Mouse (Mus musculus): ENCODE measurements at regions not wholly inside any gene's neighbourhood (a gene's known extent, or its start where the extent isn't known, plus 50 kb on each side); places are given as distances from the start of the nearest gene placed in this dataset.

GRCm38 (mm10) chr16:74597735-74598340 lies 186.2 kb upstream of the Robo2 start:
- DNase-seq, result peak; percentile 77 to 82

- no peak for DNase-seq
Measured at GRCm38 (mm10) chr16:74591896-74592295, 180.3 kb upstream of the Robo2 start.

- DNase-seq, result no peak
Measured at GRCm38 (mm10) chr16:74582645-74583423, 171.2 kb upstream of the Robo2 start.

GRCm38 (mm10) chr16:74548374-74548773 lies 136.7 kb upstream of the Robo2 start:
- DNase-seq, result no peak

GRCm38 (mm10) chr16:74530531-74530930 lies 118.9 kb upstream of the Robo2 start:
- DNase-seq, result no peak

- DNase-seq, result no peak
Measured at GRCm38 (mm10) chr16:74528245-74528644, 116.6 kb upstream of the Robo2 start.

- no peak for DNase-seq
Measured at GRCm38 (mm10) chr16:74526521-74526920, 114.9 kb upstream of the Robo2 start.

- DNase-seq, result no peak
Measured at GRCm38 (mm10) chr16:74520501-74520900, 108.9 kb upstream of the Robo2 start.

GRCm38 (mm10) chr16:74517888-74518287 lies 106.3 kb upstream of the Robo2 start:
- no peak for DNase-seq

GRCm38 (mm10) chr16:74517374-74517773 lies 105.7 kb upstream of the Robo2 start:
- no peak for DNase-seq

- no peak for DNase-seq
Measured at GRCm38 (mm10) chr16:74514481-74514880, 102.9 kb upstream of the Robo2 start.

- no peak for DNase-seq
Measured at GRCm38 (mm10) chr16:74510383-74510782, 98.8 kb upstream of the Robo2 start.

- DNase-seq, result no peak
Measured at GRCm38 (mm10) chr16:74509489-74509888, 97.9 kb upstream of the Robo2 start.

GRCm38 (mm10) chr16:74506719-74507118 lies 95.1 kb upstream of the Robo2 start:
- DNase-seq, result no peak

- DNase-seq, result no peak
Measured at GRCm38 (mm10) chr16:74506173-74506709, 94.6 kb upstream of the Robo2 start.

GRCm38 (mm10) chr16:74504426-74504825 lies 92.8 kb upstream of the Robo2 start:
- DNase-seq, result no peak

GRCm38 (mm10) chr16:74500687-74501086 lies 89.1 kb upstream of the Robo2 start:
- no peak for DNase-seq

- DNase-seq, result no peak
Measured at GRCm38 (mm10) chr16:74467745-74468420, 56.3 kb upstream of the Robo2 start.

- DNase-seq, result peak in 1 of 2 experiments; percentile 15
Measured at GRCm38 (mm10) chr16:74467159-74467558, 55.5 kb upstream of the Robo2 start.

GRCm38 (mm10) chr16:74464835-74465234 lies 53.2 kb upstream of the Robo2 start:
- no peak for DNase-seq

GRCm38 (mm10) chr16:74464290-74464689 lies 52.7 kb upstream of the Robo2 start:
- peak; percentile 3 to 12 for DNase-seq

- no peak for DNase-seq
Measured at GRCm38 (mm10) chr16:74462436-74462835, 50.8 kb upstream of the Robo2 start.
